Mouse (Mus musculus) neural tube, embryonic 11.5 days (tissue): Measurements from ENCODE around the gene Ckm. TPM values are rescaled to one million over a fixed set of nuclear protein-coding genes. Genes with fewer than 3 reads are reported as not detected.

ENCODE experiments used
- ATAC-seq: fragments of 200-750 bp; cut with Nextera tagmentation; 2 replicates; pipeline ENCODE4 v1.8.0; 2017; ENCODE audit warnings: moderate number of reproducible peaks, mild to moderate bottlenecking, moderate TSS enrichment, moderate library complexity; ENCODE audit not compliant: insufficient read depth, low FRiP score, low TSS enrichment
- DNase-seq: peaks from one replicate; pipeline ENCODE4 v3.0.0-alpha.2; 2015; ENCODE audit warnings: low spot score
- H3K27ac ChIP-seq: fragments of 300-500 bp; sonication (generic); 2 replicates; pipeline ENCODE4 v1.5.1; 2014; ENCODE audit warnings: low read depth, mild to moderate bottlenecking, low read length
- H3K27me3 ChIP-seq: fragments of 300-500 bp; sonication (generic); 2 replicates; pipeline ENCODE4 v1.6.1; 2014; ENCODE audit warnings: mild to moderate bottlenecking, low read length, mixed read lengths; ENCODE audit not compliant: control insufficient read depth, insufficient read depth
- H3K36me3 ChIP-seq: fragments of 300-500 bp; sonication (generic); 2 replicates; pipeline ENCODE4 v1.6.1; 2014; ENCODE audit warnings: mild to moderate bottlenecking, low read length, moderate library complexity, mixed read lengths; ENCODE audit not compliant: control insufficient read depth, insufficient read depth
- H3K4me1 ChIP-seq: fragments of 300-500 bp; sonication (generic); 2 replicates; pipeline ENCODE4 v1.6.1; 2014; ENCODE audit warnings: low read length, mixed read lengths; ENCODE audit not compliant: control insufficient read depth, insufficient read depth
- H3K4me2 ChIP-seq: fragments of 300-500 bp; sonication (generic); 2 replicates; pipeline ENCODE4 v1.6.1; 2014; ENCODE audit warnings: low read depth, mild to moderate bottlenecking, moderate library complexity
- H3K4me3 ChIP-seq: fragments of 300-500 bp; sonication (generic); 2 replicates; pipeline ENCODE4 v1.5.1; 2014; ENCODE audit warnings: low read depth, low read length
- H3K9ac ChIP-seq: fragments of 300-500 bp; sonication (generic); 2 replicates; pipeline ENCODE4 v1.6.1; 2014; ENCODE audit warnings: mild to moderate bottlenecking, low read length
- H3K9me3 ChIP-seq: fragments of 300-500 bp; sonication (generic); 2 replicates; pipeline ENCODE4 v1.6.1; 2016; ENCODE audit warnings: low read length; ENCODE audit not compliant: control insufficient read depth
- WGBS: fragments of 180-500 bp; shearing (Covaris S2); extraction: QIAGEN DNeasy Blood & Tissue Kit; methylation state at CpG from one replicate; pipeline ENCODE4 v1.1.7; 2014; 5-methylcytosine and 5-hydroxymethylcytosine counted together
- polyA plus RNA-seq: library from polyadenylated mRNA; unstranded; fragments of >200 nt; fragmentation: Nextera tagmentation; extraction: Ambion mirVana; gene quantifications from 2 replicates; pipeline ENCODE4 v1.2.1, GENCODE M21; 2014

The Ckm gene
- polyA plus RNA-seq, 1 experiment from 2014 or later: 0.69 TPM

- no peak overlapping the region for H3K4me2 ChIP-seq
- H3K9ac ChIP-seq: no peak overlapping the region
- DNase-seq (no peak), ATAC-seq (no peak)
- peaks cover 4% of the 10 kb centered on the region; the same call in 1 of the 2 replicates for H3K4me1 ChIP-seq
- H3K4me3 ChIP-seq: no peak overlapping the region
- peaks cover 3% of the 10 kb centered on the region for H3K27me3 ChIP-seq
- 50% methylated on average over 4 of the region's 4 CpGs for WGBS
- H3K36me3 ChIP-seq: no peaks in the 10 kb centered on the region
- no peaks in the 10 kb centered on the region for H3K9me3 ChIP-seq
- no peak overlapping the region for H3K27ac ChIP-seq
These were observed 57.9 kb downstream of the Ckm start for GRCm38 (mm10) chr7:19462443-19462842.

- Histone ChIP-seq H3K36me3 (no peaks in the 10 kb centered on the region), H3K27me3 (peaks cover 3% of the 10 kb centered on the region), H3K4me3 (no peak within 1 kb of the TSS), H3K4me1 (no peaks in the 10 kb centered on the region; the same call in 1 of the 2 replicates), H3K4me2 (no peak within 1 kb of the TSS; the same call in 1 of the 2 replicates), H3K9ac (peak within 1 kb of the TSS; percentile 10; the same call in 1 of the 2 replicates), H3K9me3 (no peaks in the 10 kb centered on the region), H3K27ac (no peak within 1 kb of the TSS)
- WGBS: 16% methylated on average over 6 of the region's 6 CpGs
- ATAC-seq: no peak
- DNase-seq: no peak
These were observed 58.4 kb downstream of the Ckm start, which contains the start of gene Exoc3l2 for GRCm38 (mm10) chr7:19462884-19463381. Exoc3l2 (plus strand) TSS chr7:19463331.

DNA sequence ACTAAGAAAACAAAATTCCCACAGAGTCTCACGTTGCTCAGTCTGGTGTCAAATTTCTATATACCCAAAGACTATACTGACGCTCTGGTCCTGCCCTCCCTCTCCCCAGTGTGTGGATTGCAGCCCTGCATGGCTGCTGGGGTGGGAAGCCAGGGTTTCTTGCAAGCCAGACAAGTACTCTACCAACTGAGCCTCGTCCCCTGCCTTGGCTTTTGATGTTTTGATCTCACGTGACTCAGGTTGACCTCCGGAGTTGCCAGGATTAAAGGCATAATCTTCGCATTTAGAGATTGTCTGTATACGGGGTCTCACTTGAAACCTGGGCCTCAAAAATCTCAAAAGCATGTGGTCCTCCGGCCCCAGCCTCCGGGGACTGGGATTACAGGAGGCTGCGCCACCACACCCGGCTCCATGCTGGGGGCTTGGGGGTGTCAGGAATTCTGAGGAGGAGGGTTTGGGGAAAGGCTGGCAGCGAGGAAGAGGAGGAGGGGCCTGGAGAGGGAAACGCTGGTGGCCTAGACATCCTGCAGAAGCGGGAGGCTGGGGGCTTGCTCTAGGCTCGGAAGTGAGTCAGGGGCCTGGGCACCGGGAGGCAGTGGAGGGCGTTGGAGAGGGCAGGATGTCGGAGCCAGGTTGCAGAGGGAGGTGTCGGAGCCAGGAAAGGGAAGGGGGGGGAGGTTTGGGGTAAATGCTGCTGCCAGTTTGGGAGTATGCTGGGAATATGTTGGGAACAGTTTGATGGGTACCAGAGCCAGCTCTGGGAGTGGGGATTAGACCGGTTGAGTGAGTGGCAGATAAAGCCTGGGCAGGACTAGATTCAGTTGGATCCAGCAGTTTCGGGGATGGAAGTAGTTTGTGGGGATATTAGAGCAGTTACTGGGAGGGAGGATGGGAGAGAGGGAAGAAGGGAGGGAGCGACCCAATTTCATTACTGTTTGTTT, 60.1 kb downstream of the Ckm start:
- DNase-seq (no peak), ATAC-seq (no peak)
- 10% methylated on average over 22 of the region's 22 CpGs for WGBS
- H3K27me3 ChIP-seq: peaks cover 12% of the 10 kb centered on the region
- no peaks in the 10 kb centered on the region for H3K36me3 ChIP-seq
- H3K9me3 ChIP-seq: no peaks in the 10 kb centered on the region
- peak overlapping the region; percentile 10; the same call in 1 of the 2 replicates for H3K4me2 ChIP-seq
- H3K9ac ChIP-seq: peak overlapping the region; percentile 7; the same call in 1 of the 2 replicates
- no peak overlapping the region for H3K4me3 ChIP-seq
- H3K4me1 ChIP-seq: no peaks in the 10 kb centered on the region
- H3K27ac ChIP-seq: peak overlapping the region; percentile 23; the same call in 1 of the 2 replicates

GRCm38 (mm10) chr7:19466602-19467145, 62.1 kb downstream of the Ckm start:
- no peaks in the 10 kb centered on the region for H3K36me3 ChIP-seq
- 65% methylated on average over 5 of the region's 5 CpGs for WGBS
- no peak overlapping the region for H3K27ac ChIP-seq
- no peak for DNase-seq
- no peak overlapping the region for H3K4me2 ChIP-seq
- no peaks in the 10 kb centered on the region for H3K4me1 ChIP-seq
- ATAC-seq: no peak
- no peak overlapping the region for H3K9ac ChIP-seq
- H3K27me3 ChIP-seq: peaks cover 28% of the 10 kb centered on the region
- H3K4me3 ChIP-seq: no peak overlapping the region
- H3K9me3 ChIP-seq: no peaks in the 10 kb centered on the region

DNA sequence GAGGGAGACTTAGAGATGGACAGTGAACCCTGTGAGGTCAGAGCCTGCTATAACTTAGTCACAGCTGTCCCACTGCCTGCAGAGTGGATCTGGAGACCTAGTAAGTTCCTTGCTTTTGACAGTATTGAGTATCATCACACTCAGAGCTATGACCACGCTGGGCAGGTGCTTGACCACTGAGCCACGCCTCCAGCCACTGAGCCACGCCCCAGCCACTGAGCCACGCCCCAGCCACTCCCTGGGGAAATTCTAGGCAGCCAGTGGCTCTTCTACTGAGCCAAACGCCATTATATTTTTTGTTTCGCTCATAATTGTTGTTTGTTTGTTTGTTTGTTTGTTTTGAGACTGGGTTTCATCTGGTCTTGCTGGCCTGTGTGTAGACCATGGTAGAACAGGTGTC, 63.1 kb downstream of the Ckm start:
- H3K4me3 ChIP-seq: no peak overlapping the region
- no peaks in the 10 kb centered on the region for H3K36me3 ChIP-seq
- peaks cover 38% of the 10 kb centered on the region for H3K27me3 ChIP-seq
- H3K9me3 ChIP-seq: no peaks in the 10 kb centered on the region
- DNase-seq (no peak), ATAC-seq (no peak)
- no peaks in the 10 kb centered on the region for H3K4me1 ChIP-seq
- 46% methylated on average over 6 of the region's 6 CpGs for WGBS
- no peak overlapping the region for H3K27ac ChIP-seq
- no peak overlapping the region for H3K4me2 ChIP-seq
- no peak overlapping the region for H3K9ac ChIP-seq

- H3K4me1 ChIP-seq: no peaks in the 10 kb centered on the region
These were observed 63.7 kb downstream of the Ckm start for GRCm38 (mm10) chr7:19468279-19468678.

GRCm38 (mm10) chr7:19469404-19469803, 64.8 kb downstream of the Ckm start:
- Histone ChIP-seq H3K4me2 (no peak overlapping the region), H3K9ac (no peak overlapping the region; the same call in 1 of the 2 replicates), H3K4me3 (no peak overlapping the region), H3K4me1 (peaks cover 3% of the 10 kb centered on the region; the same call in 1 of the 2 replicates), H3K9me3 (no peaks in the 10 kb centered on the region), H3K27ac (no peak overlapping the region), H3K27me3 (peaks cover 55% of the 10 kb centered on the region), H3K36me3 (no peaks in the 10 kb centered on the region)
- no peak for DNase-seq
- 21% methylated on average over 23 of the region's 23 CpGs for WGBS
- ATAC-seq: no peak

More at GRCm38 (mm10) chr7:19468279-19468678, 63.7 kb downstream of the Ckm start:
- H3K9me3 ChIP-seq: no peaks in the 10 kb centered on the region
- no peak overlapping the region for H3K27ac ChIP-seq
- H3K4me2 ChIP-seq: no peak overlapping the region
- no peaks in the 10 kb centered on the region for H3K36me3 ChIP-seq
- no peak for ATAC-seq
- no peak for DNase-seq
- H3K4me3 ChIP-seq: no peak overlapping the region
- peaks cover 44% of the 10 kb centered on the region for H3K27me3 ChIP-seq
- WGBS: 73% methylated on average over 12 of the region's 12 CpGs
- H3K9ac ChIP-seq: no peak overlapping the region

DNA sequence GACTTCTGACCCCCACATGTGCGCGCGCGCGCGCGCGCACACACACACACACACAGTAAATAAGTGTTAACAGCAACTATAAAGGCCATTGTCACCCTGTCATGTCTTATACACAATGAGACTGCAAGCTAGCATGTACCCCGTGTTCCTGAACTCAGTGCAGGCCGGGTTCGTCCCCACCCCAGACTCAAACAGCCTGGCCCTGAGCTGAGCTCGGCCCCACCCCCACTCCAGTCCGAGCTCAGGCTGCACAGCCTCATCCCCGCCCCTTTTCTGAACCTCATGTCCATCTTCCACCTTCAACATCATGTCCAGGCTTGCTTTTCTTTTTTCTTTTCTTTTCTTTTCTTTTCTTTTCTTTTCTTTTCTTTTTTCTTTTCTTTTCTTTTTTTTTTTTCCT, 65.7 kb downstream of the Ckm start:
- no peak for ATAC-seq

More for the DNA sequence above, 65.7 kb downstream of the Ckm start:
- Histone ChIP-seq H3K9me3 (no peaks in the 10 kb centered on the region), H3K27ac (no peak overlapping the region), H3K9ac (no peak overlapping the region), H3K27me3 (peaks cover 61% of the 10 kb centered on the region), H3K4me1 (peaks cover 4% of the 10 kb centered on the region; the same call in 1 of the 2 replicates), H3K36me3 (no peaks in the 10 kb centered on the region), H3K4me3 (no peak overlapping the region), H3K4me2 (no peak overlapping the region)
- no peak for DNase-seq
- 21% methylated on average over 14 of the region's 14 CpGs for WGBS
